Mouse (Mus musculus): ENCODE measurements around the gene Olfr944. TPM values are rescaled to one million over a fixed set of nuclear protein-coding genes. Genes with fewer than 3 reads are reported as not detected.

Olfr944 gene
- not detected for total RNA-seq (2023)

DNA sequence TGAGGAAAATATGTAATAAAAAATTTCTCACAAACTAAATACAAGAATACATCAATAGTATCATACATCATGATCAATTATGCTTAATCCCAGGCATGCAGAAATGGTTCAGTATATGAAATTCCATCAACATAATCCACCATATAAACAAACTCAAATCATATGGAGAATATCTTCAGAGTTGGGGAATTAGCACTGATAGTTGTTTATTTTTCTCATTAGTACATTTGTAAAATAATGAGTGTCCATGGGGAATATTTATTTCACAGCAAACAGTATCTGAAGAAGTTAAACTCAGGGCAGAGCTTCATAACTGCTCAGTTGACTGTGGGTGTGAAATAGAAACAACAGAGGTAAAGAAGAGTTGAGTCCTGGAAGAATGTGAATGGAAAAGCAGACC lies at the start of gene Olfr944:
Olfr944 (plus strand) TSS at position 301 of the 400 bp plus-strand sequence.

GRCm38 (mm10) chr9:39166004-39166403 lies 35.7 kb upstream of the Olfr944 start, which contains the start of gene Olfr943:
Gene Olfr943 (plus strand): TSS chr9:39166304.

DNA sequence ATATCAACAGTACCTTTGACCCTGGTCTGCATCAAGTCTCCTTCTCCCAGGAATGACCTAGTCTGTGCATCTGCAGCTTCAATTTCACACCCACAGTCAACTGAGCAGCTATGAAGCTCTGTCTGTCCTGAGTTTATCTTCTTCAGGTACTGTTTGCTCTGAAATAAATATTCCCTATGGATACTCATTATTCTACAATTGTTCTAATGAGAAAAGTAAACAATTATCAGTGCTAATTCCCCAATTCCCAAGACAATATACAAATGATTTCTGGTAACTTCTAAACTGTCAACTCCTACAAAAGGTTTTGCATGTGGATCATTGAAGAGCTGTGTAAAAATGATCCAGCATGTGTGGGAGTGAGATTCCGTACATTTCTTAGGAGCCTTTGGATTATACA lies 48.2 kb downstream of the Olfr944 start, which contains the start of gene Olfr1537:
Olfr1537 (minus strand) TSS at position 101 of the 400 bp plus-strand sequence.

Other genes starting within 250 kb of the Olfr944 start
- gene Olfr933, start 229.6 kb upstream of the Olfr944 start, total RNA-seq (2023) = not detected
- not detected for gene Olfr934, start 213.6 kb upstream of the Olfr944 start, total RNA-seq (2023)
- gene Olfr935, start 202.2 kb upstream of the Olfr944 start, total RNA-seq (2023) = not detected
- gene Olfr146, start 178.5 kb upstream of the Olfr944 start, total RNA-seq (2023) = not detected
- not detected for gene Olfr937, start 137.0 kb upstream of the Olfr944 start, total RNA-seq (2023)
- not detected for gene Olfr938, start 123.0 kb upstream of the Olfr944 start, total RNA-seq (2023)
- not detected for gene Olfr27, start 73.8 kb upstream of the Olfr944 start, total RNA-seq (2023)
- gene Olfr943, start 35.6 kb upstream of the Olfr944 start, total RNA-seq (2023) = not detected
- gene Olfr1537, start 48.1 kb downstream of the Olfr944 start, total RNA-seq (2023) = not detected
- gene Olfr945, start 74.9 kb downstream of the Olfr944 start, total RNA-seq (2023) = not detected
- gene Olfr948, start 124.1 kb downstream of the Olfr944 start, total RNA-seq (2023) = not detected
- gene Olfr951, start 185.5 kb downstream of the Olfr944 start, total RNA-seq (2023) = not detected
- not detected for gene Olfr952, start 225.2 kb downstream of the Olfr944 start, total RNA-seq (2023)

Measured in monocyte, adult 59 days (primary cell).